Mouse (Mus musculus): ENCODE measurements around the gene Olfr516.

The Olfr516 gene

DNA sequence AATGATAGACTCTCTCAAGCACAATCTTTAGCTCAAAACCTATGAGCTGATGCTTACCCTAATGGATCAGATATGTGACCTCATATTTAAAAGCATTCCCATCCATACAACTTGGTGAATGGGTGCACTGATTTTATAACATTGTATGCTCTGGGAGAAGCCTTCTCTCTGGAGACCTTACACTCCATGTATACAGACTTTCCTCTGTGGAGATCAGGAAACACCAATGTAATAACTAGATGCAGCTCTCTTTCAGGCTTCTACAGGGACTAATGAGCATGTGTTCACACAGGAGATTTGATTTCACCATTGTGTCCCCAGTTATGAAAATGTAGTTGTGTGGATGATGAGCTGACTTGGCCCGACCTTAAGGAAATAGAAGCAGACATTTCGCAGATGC, at the start of gene Olfr516:
Gene Olfr516, minus strand, starts transcription at position 101 of the 400 bp plus-strand sequence.
- DNase-seq (ENCODE audit: low read depth, low spot score): no peak

DNA sequence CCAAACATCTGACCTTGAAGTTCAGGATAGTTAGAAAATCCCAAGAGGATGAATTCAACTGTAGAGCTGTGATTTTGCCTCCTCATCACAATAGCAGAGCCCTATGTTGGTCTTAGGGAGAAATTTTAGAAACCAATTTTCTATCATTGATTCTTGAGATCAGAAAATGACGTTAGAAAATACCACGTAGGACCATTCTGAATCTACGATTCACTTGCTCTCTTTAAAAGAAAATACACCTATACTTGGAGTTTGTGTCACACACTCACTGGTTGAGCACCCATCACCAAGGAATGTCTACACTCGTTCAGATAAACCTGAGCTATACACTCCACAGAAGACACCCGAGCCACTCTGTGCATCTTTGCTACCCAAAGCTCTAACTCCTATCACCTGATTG, 44.0 kb upstream of the Olfr516 start, which contains the start of gene Olfr519:
Gene Olfr519, minus strand, starts transcription at position 101 of the 400 bp plus-strand sequence.
- no peak for DNase-seq (ENCODE audit: low read depth, low spot score)

- no peak for DNase-seq (ENCODE audit: low read depth, low spot score)
Measured at GRCm38 (mm10) chr7:108884906-108885305, 34.6 kb upstream of the Olfr516 start, which contains the start of gene Olfr518. TSS of gene Olfr518 (minus strand) at chr7:108885006.

- DNase-seq (ENCODE audit: low read depth, low spot score): no peak
Measured at GRCm38 (mm10) chr7:108872279-108872678, 21.9 kb upstream of the Olfr516 start, which contains the start of gene Olfr517. TSS of gene Olfr517 (minus strand) at chr7:108872379.

- no peak for DNase-seq (ENCODE audit: low read depth, low spot score)
Measured at GRCm38 (mm10) chr7:108825897-108826296, 24.4 kb downstream of the Olfr516 start, which contains the start of gene Olfr514. TSS of gene Olfr514 (minus strand) at chr7:108825997.

DNA sequence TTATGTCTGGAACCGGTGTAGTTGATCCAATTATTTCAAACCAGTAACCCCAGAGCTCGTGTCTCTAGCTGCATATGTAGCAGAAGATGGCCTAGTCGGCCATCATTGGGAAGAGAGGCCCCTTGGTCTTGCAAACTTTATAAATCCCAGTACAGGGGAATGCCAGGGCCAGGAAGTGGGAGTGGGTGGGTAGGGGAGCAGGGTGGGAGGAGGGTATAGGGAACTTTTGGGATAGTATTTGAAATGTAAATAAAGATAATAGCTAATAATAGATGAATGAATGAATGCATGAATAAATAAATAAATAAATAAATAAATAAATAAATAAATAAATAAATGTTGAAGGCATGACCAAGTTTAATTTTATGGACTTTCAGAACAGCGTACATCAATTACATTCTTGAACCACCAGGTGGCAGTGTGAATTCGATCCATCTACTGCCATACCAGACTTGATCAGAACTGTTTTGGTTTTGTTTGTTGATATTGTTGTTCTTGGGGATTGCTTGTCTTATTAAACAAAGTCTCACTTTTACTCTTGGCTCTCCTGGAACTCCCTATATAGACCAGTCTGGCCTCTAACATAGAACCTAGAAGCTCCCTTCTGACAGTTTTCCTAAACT, 35.6 kb downstream of the Olfr516 start:
- DNase-seq (ENCODE audit: low read depth, low spot score): peak; percentile 7

GRCm38 (mm10) chr7:108797205-108797933, 53.0 kb downstream of the Olfr516 start:
- DNase-seq (ENCODE audit: low read depth, low spot score): no peak

All from WW6 (cell line).